Mouse (Mus musculus) C2C12 (cell line): ENCODE measurements around the gene Klhdc7b.

Source experiments
- CEBPB ChIP-seq: IDR thresholded peaks from one replicate; pipeline ENCODE4 v1.6.1; 2011; ENCODE audit warnings: low read depth, mild to moderate bottlenecking, control low read depth, moderate library complexity
- CTCF ChIP-seq: IDR thresholded peaks from one replicate; pipeline ENCODE4 v1.5.1; 2011; ENCODE audit not compliant: control insufficient read depth, insufficient read depth, insufficient read length
- FOSL1 ChIP-seq: IDR thresholded peaks from one replicate; pipeline ENCODE4 v1.8.0; 2011; ENCODE audit warnings: mild to moderate bottlenecking, low read length; ENCODE audit not compliant: poor library complexity, insufficient read depth, severe bottlenecking
- MAX ChIP-seq: IDR thresholded peaks from one replicate; pipeline ENCODE4 v1.6.1; 2011; ENCODE audit warnings: mild to moderate bottlenecking, control low read depth
- MYOG ChIP-seq: IDR thresholded peaks from one replicate; pipeline ENCODE4 v1.6.1; 2011; ENCODE audit not compliant: control insufficient read depth, insufficient read length; ENCODE audit errors: extremely low read depth
- USF1 ChIP-seq: IDR thresholded peaks from one replicate; pipeline ENCODE4 v1.6.1; 2011; ENCODE audit warnings: low read depth, mild to moderate bottlenecking, control low read depth, moderate library complexity

DNA sequence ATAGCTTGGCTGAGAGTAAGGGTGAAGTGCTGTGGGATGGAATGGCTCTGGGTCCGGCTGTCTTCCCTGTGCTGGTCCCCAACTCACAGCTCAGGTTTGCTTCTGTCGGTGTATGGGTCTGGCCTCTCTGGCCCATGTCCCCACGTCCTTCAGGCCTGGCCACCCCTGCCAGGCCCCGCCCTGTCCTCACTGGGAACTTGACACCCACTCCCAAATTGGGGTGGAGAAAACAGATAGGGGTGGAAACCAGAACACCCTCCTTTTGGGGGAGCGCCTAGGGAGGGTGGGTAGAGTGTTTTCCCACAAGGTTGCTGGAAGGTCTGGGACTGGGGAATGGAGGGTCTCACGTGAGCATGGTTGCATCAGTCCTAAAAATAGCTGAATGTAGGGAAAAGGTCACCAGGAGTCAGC lies 41.0 kb downstream of the Klhdc7b start, which contains the start of gene Cpt1b:
- no peak for TF ChIP-seq MAX
- no peak for TF ChIP-seq CTCF
- no peak for TF ChIP-seq USF1
- no peak for TF ChIP-seq CEBPB
- no peak for TF ChIP-seq MYOG
- TF ChIP-seq FOSL1 = no peak
